Mouse (Mus musculus) liver, embryonic 14.5 days (tissue): ENCODE measurements around the gene 2410002F23Rik.

Source experiments
- CTCF ChIP-seq: IDR thresholded peaks from 2 replicates; pipeline ENCODE4 v1.5.1; 2016; ENCODE audit warnings: antibody characterized with exemption, low read depth, control low read depth
- EP300 ChIP-seq: IDR thresholded peaks from 2 replicates; pipeline ENCODE4 v1.6.1; 2016; ENCODE audit warnings: antibody characterized with exemption, low read depth

DNA sequence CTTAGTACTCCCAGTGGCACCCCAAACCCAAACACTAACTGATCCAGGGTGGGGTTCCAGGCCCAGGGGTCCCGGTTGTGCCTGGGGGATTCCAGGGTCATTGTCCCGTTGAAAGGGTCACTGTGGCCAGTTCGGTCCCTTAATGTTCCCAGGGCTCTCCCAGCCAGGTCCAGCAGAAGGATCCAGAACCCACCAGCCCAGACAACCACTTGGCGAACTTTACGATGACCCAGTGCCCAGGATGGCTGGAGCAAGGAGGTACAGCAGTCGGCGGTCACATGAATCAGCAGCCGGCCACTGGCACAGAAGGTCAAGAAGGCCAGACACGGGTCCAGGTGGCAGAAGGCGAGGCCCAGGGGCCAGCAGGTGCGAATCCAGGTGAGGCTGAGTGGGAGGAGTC lies 21.6 kb downstream of the 2410002F23Rik start:
- TF ChIP-seq CTCF, result no peak
- TF ChIP-seq EP300, result no peak
